Mouse (Mus musculus): ENCODE results near the gene Rpl7a. TPM values are rescaled to one million over a fixed set of nuclear protein-coding genes. Genes with fewer than 3 reads are reported as not detected.
"Not testable (repeated sequence)": the region's sequence is repeated elsewhere in the genome, so short reads cannot be mapped to it uniquely, and the experiment has no call there.

The Rpl7a gene
- 533 and 546 TPM in 2 replicates for polyA plus RNA-seq (2015; fragmentation: Nextera tagmentation; extraction: Ambion mirVana)

DNA sequence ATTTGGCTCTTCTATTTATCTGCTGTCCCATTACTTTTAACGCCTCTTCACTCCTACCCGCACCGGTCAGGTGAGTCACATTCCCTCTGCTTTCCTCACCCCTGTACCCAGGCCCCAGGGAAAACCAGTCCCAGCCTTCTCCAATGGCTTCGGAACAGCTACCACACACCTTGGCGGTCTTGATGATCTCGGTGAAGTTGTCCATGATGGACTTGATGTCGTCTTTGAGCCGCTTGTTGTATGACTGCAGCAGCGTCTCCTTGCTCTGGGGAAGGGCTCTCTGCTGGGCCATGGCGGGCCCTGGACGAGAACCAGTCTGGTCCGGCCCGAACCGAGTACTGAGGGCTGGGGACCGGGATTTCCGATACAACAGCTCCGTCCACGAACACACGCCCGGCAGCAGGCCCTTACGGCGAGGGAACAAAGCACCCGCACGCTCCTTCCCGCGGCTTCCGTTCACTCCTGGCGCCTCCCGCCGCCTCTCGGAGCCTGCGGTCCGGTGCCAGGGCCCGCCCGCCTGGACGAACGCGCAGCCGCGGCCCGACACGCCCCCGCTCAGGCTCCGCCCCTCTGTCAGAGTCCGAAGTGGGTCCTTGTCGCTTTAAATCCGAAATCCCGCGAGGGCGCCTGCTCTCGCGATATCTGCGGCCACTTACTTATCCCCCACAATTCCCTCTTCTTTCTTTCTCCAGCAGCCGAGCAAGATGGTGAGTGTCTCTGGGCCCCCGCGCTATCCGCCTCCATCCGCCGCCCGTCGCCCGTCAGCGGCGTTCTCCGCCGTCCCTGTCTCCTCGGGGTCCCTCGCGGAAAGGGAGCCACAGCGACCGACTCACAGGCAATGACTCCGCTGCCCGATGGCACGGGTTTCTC, at the start of gene Rpl7a, which contains the start of gene Med22:
Gene Rpl7a, plus strand, starts transcription at position 641 of the 870 bp plus-strand sequence.
Gene Med22, minus strand, starts transcription at position 554 of the 870 bp plus-strand sequence.
- Histone ChIP-seq H3K4me2 (replicated peaks) (peak within 1 kb of the TSS; percentile 92), H3K27ac (replicated peaks) (peak within 1 kb of the TSS; percentile 93), H3K4me1 (peaks cover 53% of the 10 kb centered on the region), H3K36me3 (peaks cover 57% of the 10 kb centered on the region), H3K9me3 (no peaks in the 10 kb centered on the region), H3K9ac (replicated peaks) (peak within 1 kb of the TSS; percentile 94), H3K4me3 (peak within 1 kb of the TSS; percentile 93), H3K27me3 (no peaks in the 10 kb centered on the region)
- ATAC-seq (replicated peaks): peak; percentile 93
- under 1% methylated on average over 72 of the region's 74 CpGs for WGBS

DNA sequence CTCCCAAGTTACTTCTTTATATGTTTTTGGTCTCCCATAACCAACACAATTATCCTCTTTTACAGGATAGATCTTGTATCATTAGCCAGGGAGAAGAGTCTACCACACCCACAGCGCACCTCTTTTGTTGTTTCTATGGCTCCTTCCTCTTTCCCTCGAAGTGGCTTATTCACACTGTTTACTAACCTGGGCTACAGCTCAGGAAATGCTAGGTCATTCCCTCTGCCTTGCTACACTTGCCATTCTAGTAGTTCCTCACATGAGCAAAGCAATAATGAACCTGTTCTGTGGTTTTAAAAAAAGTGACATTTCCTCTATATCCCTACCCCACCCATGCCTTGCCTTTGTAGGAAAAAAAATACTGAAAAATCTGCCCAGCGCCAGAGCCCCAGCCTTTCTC, 47.7 kb upstream of the Rpl7a start:
- no peak overlapping the region for H3K4me3 ChIP-seq
- ATAC-seq (replicated peaks): no peak

DNA sequence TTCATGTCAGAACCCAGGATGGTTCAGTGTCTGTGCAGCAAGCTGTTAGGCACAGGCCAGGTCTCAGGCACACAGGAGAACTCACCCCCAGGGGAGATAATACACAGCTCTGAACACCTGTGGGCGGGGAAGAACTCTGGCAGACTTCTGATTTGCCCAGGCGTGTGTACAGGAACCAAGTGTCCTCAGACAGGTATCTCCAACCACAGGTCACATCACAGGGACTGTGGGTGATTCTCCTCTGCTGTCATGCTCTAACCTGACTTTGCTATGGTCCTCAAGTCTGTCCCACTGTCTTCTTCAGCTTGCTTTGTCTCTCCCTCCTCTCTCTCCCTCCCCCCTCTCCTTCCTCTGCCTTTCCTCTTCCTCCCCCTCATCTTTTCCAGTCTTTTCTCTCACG, 45.7 kb upstream of the Rpl7a start, which contains the start of gene Abo:
Gene Abo, minus strand, starts transcription at position 101 of the 400 bp plus-strand sequence.
- H3K27me3 ChIP-seq: no peaks in the 10 kb centered on the region
- H3K4me3 ChIP-seq: no peak within 1 kb of the TSS
- no peaks in the 10 kb centered on the region for H3K4me1 ChIP-seq
- no peak for ATAC-seq (replicated peaks)
- H3K9ac ChIP-seq (replicated peaks): no peak within 1 kb of the TSS
- no peaks in the 10 kb centered on the region for H3K9me3 ChIP-seq
- no peak within 1 kb of the TSS for H3K27ac ChIP-seq (replicated peaks)
- H3K36me3 ChIP-seq: no peaks in the 10 kb centered on the region
- WGBS: 64% methylated on average over 3 of the region's 3 CpGs
- H3K4me2 ChIP-seq (replicated peaks): no peak within 1 kb of the TSS

More for the DNA sequence above, 47.7 kb upstream of the Rpl7a start:
- Histone ChIP-seq H3K27me3 (no peaks in the 10 kb centered on the region), H3K36me3 (no peaks in the 10 kb centered on the region), H3K9ac (replicated peaks) (no peak overlapping the region), H3K9me3 (no peaks in the 10 kb centered on the region), H3K27ac (replicated peaks) (no peak overlapping the region), H3K4me2 (replicated peaks) (no peak overlapping the region), H3K4me1 (no peaks in the 10 kb centered on the region)
- WGBS: 87% methylated on average over 3 of the region's 3 CpGs

DNA sequence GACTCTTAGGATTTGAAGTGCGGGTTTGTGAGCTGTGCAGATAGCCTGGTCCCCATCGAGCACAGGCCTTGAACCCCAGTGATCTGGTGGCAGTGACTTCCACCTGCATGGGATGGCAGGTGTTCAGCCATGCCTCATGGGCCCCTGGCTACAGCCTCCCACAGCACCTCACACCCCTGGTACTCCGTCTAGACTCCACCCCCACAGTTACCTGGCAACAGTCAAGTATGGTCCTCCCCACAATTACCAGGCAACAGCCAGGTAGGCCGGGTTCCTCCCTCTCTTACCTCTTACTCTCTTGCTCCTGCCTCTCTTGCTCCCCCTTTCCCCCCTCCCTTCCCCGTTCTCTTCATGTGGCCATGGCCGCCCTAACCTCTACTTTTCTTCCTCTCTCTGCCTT, 39.9 kb upstream of the Rpl7a start:
- no peaks in the 10 kb centered on the region for H3K36me3 ChIP-seq
- WGBS: 75% methylated on average over 6 of the region's 6 CpGs

DNA sequence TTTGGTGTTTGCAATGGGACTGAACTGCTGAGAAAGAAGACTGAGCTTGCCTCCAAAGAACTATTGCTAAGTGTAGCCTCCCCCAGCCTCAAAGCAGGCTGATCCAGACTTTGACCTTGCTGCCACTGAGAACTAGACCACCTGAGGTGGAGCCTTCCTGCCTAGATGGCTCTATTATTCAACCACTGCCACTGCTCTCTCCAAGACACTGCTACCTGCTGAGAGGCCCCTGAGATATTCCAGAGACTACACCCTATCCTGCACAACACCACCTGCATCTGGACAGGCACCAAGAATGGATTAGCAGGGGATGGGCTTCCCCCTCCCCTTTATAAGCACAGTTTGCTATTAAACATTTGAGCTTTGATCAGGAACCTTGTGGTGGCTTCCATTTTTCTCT, 32.0 kb upstream of the Rpl7a start:
- no peaks in the 10 kb centered on the region for H3K36me3 ChIP-seq
- no peak overlapping the region for H3K4me3 ChIP-seq
- H3K9me3 ChIP-seq: no peaks in the 10 kb centered on the region
- no peaks in the 10 kb centered on the region for H3K27me3 ChIP-seq
- no peaks in the 10 kb centered on the region for H3K4me1 ChIP-seq
- no peak for ATAC-seq (replicated peaks)
- H3K4me2 ChIP-seq (replicated peaks): no peak overlapping the region
- H3K9ac ChIP-seq (replicated peaks): no peak overlapping the region
- no peak overlapping the region for H3K27ac ChIP-seq (replicated peaks)

More for the DNA sequence above, 39.9 kb upstream of the Rpl7a start:
- no peak overlapping the region for H3K9ac ChIP-seq (replicated peaks)
- ATAC-seq (replicated peaks): no peak
- H3K9me3 ChIP-seq: no peaks in the 10 kb centered on the region
- no peaks in the 10 kb centered on the region for H3K4me1 ChIP-seq
- H3K4me2 ChIP-seq (replicated peaks): no peak overlapping the region
- no peak overlapping the region for H3K4me3 ChIP-seq
- no peaks in the 10 kb centered on the region for H3K27me3 ChIP-seq
- no peak overlapping the region for H3K27ac ChIP-seq (replicated peaks)

DNA sequence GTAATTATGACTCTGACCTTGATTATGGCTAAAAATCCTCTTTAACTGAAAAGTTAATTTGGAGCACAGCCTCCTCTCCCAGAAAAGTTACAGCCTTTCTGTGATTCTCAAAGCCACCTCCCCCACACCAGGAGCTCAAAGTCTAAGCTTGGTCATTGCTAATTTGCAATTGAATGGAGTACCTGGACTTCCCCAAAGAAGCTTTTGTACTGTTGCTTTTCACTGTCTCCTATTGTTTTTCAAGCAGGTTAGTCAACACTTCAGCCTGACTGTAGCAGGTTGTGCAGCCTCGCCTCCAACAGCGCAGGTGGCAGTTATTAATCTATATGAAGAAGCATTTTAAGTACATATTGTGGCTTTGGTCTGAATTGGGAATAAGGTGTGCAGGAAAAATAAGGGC, 25.0 kb upstream of the Rpl7a start:
- ATAC-seq (replicated peaks); H3K27me3 ChIP-seq; H3K9ac ChIP-seq (replicated peaks); H3K4me3 ChIP-seq; H3K27ac ChIP-seq (replicated peaks); H3K9me3 ChIP-seq; H3K4me2 ChIP-seq (replicated peaks); H3K4me1 ChIP-seq: not testable (repeated sequence)
- WGBS: 74% methylated on average over 2 of the region's 2 CpGs
- peaks cover 16% of the 10 kb centered on the region for H3K36me3 ChIP-seq

DNA sequence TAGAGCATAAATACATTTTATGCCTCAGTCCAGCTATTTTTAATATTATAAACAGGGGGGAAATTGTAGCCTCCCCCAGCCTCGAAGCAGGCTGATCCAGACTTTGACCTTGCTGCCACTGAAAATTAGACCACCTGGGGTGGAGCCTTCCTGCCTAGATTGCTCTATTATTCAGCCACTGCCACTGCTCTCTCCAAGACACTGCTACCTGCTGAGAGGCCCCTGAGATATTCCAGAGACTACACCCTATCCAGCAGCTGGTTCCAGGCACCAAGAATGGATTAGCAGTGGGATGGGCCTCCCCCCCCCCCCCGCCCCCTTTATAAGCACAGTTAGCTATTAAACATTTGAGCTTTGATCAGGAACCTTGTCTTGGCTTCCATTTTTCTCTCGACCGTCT, 24.4 kb upstream of the Rpl7a start:
- peaks cover 22% of the 10 kb centered on the region for H3K36me3 ChIP-seq
- not testable (repeated sequence) for H3K9me3 ChIP-seq; H3K9ac ChIP-seq (replicated peaks); ATAC-seq (replicated peaks); H3K4me2 ChIP-seq (replicated peaks); H3K27ac ChIP-seq (replicated peaks); H3K4me1 ChIP-seq; H3K4me3 ChIP-seq; H3K27me3 ChIP-seq
- WGBS: 52% methylated on average over 4 of the region's 4 CpGs

DNA sequence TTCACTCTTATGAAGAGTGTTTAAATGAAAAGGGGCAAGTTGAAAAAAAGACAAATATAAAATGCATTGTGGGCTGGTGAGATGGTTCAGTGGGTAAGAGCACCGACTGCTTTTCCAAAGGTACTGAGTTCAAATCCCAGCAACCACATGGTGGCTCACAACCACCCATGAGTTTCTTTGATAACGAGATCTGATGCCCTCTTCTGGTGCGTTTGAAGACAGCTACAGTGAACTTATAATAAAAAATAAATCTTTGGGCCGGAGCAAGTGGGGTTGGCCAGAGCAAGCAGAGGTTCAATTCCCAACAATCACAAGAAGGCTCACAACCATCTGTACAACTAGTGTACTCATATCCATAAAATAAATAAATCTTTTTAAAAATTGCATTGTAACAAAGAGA, 14.7 kb upstream of the Rpl7a start:
- no peak overlapping the region for H3K4me3 ChIP-seq
- H3K9ac ChIP-seq (replicated peaks): no peak overlapping the region
- 87% methylated on average over 4 of the region's 4 CpGs for WGBS
- peaks cover 81% of the 10 kb centered on the region for H3K36me3 ChIP-seq
- peaks cover under 1% of the 10 kb centered on the region; the same call in 1 of the 2 replicates for H3K4me1 ChIP-seq
- no peaks in the 10 kb centered on the region for H3K27me3 ChIP-seq
- H3K4me2 ChIP-seq (replicated peaks): no peak overlapping the region
- no peak for ATAC-seq (replicated peaks)
- H3K9me3 ChIP-seq: no peaks in the 10 kb centered on the region
- no peak overlapping the region for H3K27ac ChIP-seq (replicated peaks)

DNA sequence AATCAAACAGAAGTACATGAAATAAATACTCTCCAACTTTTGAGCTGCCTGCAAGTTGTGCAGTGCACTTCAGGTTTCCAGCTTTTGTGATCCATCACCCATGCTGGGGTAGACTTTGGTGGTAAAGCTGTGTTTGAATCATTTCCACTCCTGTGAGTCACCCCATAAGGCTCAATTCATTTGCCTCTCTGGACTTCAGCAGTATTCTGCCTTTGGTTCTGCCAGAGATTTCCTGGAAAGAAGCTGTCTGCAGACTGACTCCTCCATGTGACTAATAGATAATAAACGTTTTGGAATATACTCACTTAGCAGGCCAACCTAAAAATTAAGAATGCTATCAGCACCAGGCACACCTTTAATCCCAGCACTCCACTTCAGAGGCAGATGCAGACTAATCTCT, 9.8 kb upstream of the Rpl7a start:
- WGBS: 89% methylated on average over 1 of the region's 1 CpGs
- Histone ChIP-seq H3K9ac (replicated peaks) (no peak overlapping the region), H3K9me3 (no peaks in the 10 kb centered on the region), H3K27ac (replicated peaks) (no peak overlapping the region), H3K27me3 (no peaks in the 10 kb centered on the region), H3K36me3 (peaks cover 55% of the 10 kb centered on the region), H3K4me1 (peaks cover 24% of the 10 kb centered on the region), H3K4me3 (no peak overlapping the region), H3K4me2 (replicated peaks) (no peak overlapping the region)
- ATAC-seq (replicated peaks): no peak

DNA sequence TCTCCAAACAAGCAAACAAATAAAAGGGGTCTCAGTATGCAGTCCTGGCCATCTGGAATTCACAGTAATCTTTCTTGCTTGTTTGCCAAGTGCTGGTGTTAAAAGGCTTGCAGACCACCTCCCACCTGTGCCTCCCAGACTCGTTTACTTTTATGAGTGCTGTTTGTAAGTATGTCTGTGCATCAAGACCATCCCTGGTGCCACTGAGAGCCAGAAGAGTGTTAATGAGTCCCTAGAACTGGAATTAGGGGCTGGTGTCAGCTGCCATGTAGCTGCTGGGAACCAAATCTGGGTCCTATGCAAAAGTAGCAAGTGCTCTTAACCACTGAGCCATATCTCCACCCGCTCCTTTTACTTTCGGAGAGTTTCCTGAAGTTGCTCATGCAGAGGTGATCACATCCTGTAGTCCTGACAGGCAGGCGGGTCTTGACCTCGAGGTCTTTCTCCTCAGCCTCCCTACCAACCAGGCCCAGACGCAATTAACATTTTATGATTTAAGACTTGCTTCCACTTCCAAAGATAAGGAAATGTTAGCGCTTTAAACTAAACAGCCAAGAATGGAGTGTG, 8.6 kb upstream of the Rpl7a start:
- peaks cover 24% of the 10 kb centered on the region for H3K4me1 ChIP-seq
- no peaks in the 10 kb centered on the region for H3K27me3 ChIP-seq
- peaks cover 54% of the 10 kb centered on the region for H3K36me3 ChIP-seq
- H3K4me3 ChIP-seq: peak overlapping the region; percentile 86
- H3K9ac ChIP-seq (replicated peaks): peak overlapping the region; percentile 64
- H3K4me2 ChIP-seq (replicated peaks): peak overlapping the region; percentile 65
- ATAC-seq (replicated peaks): no peak
- no peak overlapping the region for H3K27ac ChIP-seq (replicated peaks)
- WGBS: 15% methylated on average over 7 of the region's 7 CpGs
- no peaks in the 10 kb centered on the region for H3K9me3 ChIP-seq

DNA sequence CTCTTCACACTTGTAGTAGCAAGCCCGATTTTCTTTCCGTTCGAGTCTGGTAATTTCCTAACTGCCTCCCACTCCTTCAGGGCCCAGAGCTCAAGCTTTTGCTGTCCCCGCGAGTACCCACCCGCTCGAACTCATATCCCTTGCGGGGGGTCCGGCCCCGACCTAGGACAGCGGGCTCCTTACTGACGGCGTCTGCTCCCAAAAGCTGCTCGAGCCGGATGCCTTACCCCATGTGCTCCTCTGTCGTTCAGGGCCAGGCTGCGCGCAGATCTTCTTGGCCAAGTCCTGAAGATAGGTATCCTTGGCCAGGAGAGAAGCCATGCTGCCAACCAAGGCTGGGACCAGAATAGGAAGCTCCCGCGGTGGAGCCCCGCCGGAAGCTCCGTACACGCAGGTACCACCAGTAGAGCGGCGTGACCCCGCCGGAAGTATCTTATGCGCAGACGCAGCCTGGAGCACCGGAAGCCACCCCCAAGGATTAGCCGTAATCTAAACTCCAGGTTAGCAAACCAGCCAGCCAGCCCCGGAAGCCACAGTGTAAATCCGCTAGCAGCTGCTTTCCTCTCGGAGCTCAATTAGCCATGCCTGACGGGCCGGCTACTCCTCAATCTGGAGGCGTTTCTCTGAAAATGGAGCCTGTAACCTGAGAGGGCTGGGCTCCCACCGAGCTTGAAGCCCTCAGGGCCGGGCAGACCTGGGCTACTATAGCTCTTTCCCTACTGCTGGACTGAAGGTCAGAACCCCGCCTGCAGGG, 7.9 kb upstream of the Rpl7a start, which contains the start of gene Surf6:
Gene Surf6, minus strand, starts transcription at position 413 of the 754 bp plus-strand sequence.
- Histone ChIP-seq H3K4me3 (peak within 1 kb of the TSS; percentile 86), H3K36me3 (peaks cover 54% of the 10 kb centered on the region), H3K27ac (replicated peaks) (peak within 1 kb of the TSS; percentile 84), H3K9me3 (no peaks in the 10 kb centered on the region), H3K9ac (replicated peaks) (peak within 1 kb of the TSS; percentile 64), H3K4me2 (replicated peaks) (peak within 1 kb of the TSS; percentile 65), H3K4me1 (peaks cover 30% of the 10 kb centered on the region), H3K27me3 (no peaks in the 10 kb centered on the region)
- WGBS: under 1% methylated on average over 41 of the region's 41 CpGs
- ATAC-seq (replicated peaks): peak; percentile 95

DNA sequence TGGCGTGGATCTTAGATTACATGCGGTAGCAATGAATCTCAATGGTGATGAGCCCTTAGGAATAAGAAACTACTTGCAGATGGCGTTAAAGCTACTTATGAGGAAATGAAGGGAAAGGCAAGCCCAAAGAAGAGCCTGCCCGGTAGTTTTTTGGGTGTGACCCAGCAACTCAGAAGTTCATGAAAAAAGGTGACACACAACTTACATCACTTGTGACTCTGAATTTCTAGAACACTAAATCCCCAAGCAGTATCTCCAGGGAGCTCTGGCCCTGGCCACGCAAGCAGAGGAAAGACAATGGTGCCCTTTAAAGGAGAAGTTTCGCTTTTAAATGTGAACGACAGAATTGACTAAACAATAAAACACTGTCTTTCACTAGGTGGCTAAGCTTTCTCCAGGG, 7.3 kb upstream of the Rpl7a start:
- H3K4me3 ChIP-seq: peak overlapping the region; percentile 86
- peak overlapping the region; percentile 84 for H3K27ac ChIP-seq (replicated peaks)
- H3K9me3 ChIP-seq: no peaks in the 10 kb centered on the region
- peaks cover 36% of the 10 kb centered on the region for H3K4me1 ChIP-seq
- whole genome bisulfite sequencing: 8% methylated on average over 7 of the region's 7 CpGs
- peak overlapping the region; percentile 65 for H3K4me2 ChIP-seq (replicated peaks)
- peaks cover 52% of the 10 kb centered on the region for H3K36me3 ChIP-seq
- H3K9ac ChIP-seq (replicated peaks): peak overlapping the region; percentile 64
- ATAC-seq (replicated peaks): no peak
- no peaks in the 10 kb centered on the region for H3K27me3 ChIP-seq
